Mouse (Mus musculus) leukemia stem cell, adult 10-12 weeks (primary cell): ENCODE data around the gene AC124108.1. TPM values are rescaled to one million over a fixed set of nuclear protein-coding genes. Genes with fewer than 3 reads are reported as not detected.

Experiments
- polyA plus RNA-seq: library from polyadenylated mRNA; stranded (reverse); fragments of >175 nt; gene quantifications from 2 replicates; pipeline ENCODE4 v1.2.3, GENCODE M21; 2012; ENCODE audit warnings: low replicate concordance

The AC124108.1 gene
- not detected in 2 replicates for polyA plus RNA-seq

GRCm38 (mm10) chr1:132191093-132191785 lies at the start of gene AC124108.1, which contains the start of gene Lemd1:
Gene AC124108.1, plus strand, starts transcription at chr1:132191457.
Gene Lemd1, plus strand, starts transcription at chr1:132191431.

GRCm38 (mm10) chr1:132229667-132230066 lies 38.4 kb downstream of the AC124108.1 start, which contains the start of gene Gm10188:
Gene Gm10188, minus strand, starts transcription at chr1:132229767.

Other genes with a start within 250 kb of the AC124108.1 start
- gene Slc45a3, start 228.5 kb upstream of the AC124108.1 start, polyA plus RNA-seq = 2.2 and 7.9 TPM in 2 replicates
- 4.5 and 10.2 TPM in 2 replicates for gene Elk4, start 183.8 kb upstream of the AC124108.1 start, polyA plus RNA-seq
- gene Mfsd4a, start 123.4 kb upstream of the AC124108.1 start, polyA plus RNA-seq = 0.07 and 0.21 TPM in 2 replicates
- gene Cdk18, start 51.8 kb upstream of the AC124108.1 start, polyA plus RNA-seq = 1.9 and 2.5 TPM in 2 replicates
- 0.24 TPM in 1 of 2 replicates, not detected in the other for gene Lemd1, start within 50 bp of the AC124108.1 start, polyA plus RNA-seq
- gene Gm10188, start 38.3 kb downstream of the AC124108.1 start, polyA plus RNA-seq = not detected in 2 replicates
- 0.03 TPM in 1 of 2 replicates, not detected in the other for gene Klhdc8a, start 107.2 kb downstream of the AC124108.1 start, polyA plus RNA-seq
- gene Nuak2, start 124.7 kb downstream of the AC124108.1 start, polyA plus RNA-seq = 4.7 and 6.2 TPM in 2 replicates
- gene Tmcc2, start 199.8 kb downstream of the AC124108.1 start, polyA plus RNA-seq = 227 and 266 TPM in 2 replicates
- 1.6 and 2.4 TPM in 2 replicates for gene Dstyk, start 226.1 kb downstream of the AC124108.1 start, polyA plus RNA-seq